Mouse (Mus musculus) heart, postnatal 14 days (tissue): ENCODE measurements at regions not wholly inside any gene's neighbourhood (a gene's known extent, or its start where the extent isn't known, plus 50 kb on each side); places are given as distances from the start of the nearest gene placed in this dataset.
A peak's percentile ranks its signal among the peaks of the same experiment; 100 is the strongest.

Experiments
- DNase-seq, 2 experiments: peaks; one replicate each; pipeline ENCODE4 v3.0.0; 2021 to 2022
- intact Hi-C: fragments of 180-260 bp; cut with DNase I; formaldehyde crosslinking; loops from one replicate; pipeline ENCODE4 v1.15.1; 2025

DNA sequence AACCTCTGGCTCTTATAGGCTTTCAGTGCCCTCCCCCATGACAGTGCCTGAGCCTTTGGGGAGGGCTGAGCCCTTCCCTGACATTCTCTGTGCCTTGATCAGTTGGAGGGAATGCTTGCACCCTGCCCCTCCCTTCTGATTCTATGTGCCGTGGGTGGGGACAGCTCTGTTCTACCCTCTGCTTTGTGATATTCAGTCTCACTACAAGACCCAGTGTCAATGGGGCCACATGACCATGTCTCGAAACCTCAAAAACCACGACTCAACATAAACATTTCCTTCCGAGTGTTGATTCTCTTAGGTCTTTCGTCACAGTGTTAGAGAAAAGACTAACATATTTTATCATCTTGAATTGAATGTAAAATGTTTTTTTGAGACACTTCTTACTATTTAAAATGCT is 188.3 kb upstream of the Zfp507 start:
- no peak for DNase-seq
- intact Hi-C loops, result no loop called here

GRCm38 (mm10) chr7:35989456-35989855 is 186.7 kb upstream of the Zfp507 start:
- intact Hi-C loops, result no loop called here
- no peak for DNase-seq

DNA sequence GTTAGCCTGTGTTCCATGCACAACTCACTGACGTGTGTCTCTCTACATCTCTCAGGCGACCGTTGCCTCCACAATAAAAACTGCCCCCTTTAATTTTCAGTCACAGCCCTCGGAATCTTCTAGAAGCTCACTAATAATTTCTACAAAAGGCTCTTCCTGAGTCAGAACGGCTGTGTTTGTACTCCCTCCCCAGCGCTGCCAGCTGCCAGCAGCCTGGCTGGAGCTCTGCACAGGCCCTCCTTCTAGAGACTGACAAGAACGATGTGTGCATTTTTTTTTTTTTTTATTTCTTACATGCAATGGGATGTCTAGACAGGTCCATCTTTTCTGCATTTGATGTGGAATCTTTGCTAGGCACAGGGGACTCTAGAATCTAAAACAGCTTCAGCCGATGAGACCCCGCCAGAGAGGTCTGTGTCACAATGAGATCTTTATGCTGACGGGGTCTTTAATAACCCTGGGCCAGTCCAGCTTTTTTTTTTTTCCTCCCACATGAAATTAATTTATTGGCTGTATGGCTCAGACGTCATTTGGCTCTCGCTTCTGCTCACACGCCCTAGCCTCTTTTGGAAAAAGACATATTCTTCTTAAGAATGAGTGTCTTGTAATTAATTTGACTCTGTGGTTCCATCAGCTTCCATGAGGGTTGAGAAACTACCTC is 185.8 kb upstream of the Zfp507 start:
- no peak for DNase-seq
- intact Hi-C loops, result no loop called here

DNA sequence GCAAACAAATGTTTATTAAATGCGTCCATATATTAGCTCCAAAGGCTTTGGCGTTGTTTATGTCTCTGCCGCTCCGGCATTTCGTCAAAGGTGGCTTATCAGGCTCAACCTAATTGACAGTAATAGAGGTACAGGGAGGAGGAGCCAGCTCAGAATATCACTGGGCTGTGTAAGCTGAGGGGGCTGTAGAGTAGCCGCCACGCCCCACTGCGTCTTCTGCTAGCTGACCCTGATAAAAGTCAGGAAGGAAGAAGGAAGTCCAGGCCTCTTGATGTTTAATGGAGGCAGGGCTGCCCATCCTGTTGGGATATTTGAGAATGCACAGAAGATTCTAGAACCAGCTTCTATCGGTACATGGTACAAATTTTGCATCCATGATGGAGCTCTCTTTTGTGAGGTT is 175.2 kb upstream of the Zfp507 start:
- intact Hi-C loops, result no loop called here
- no peak for DNase-seq

DNA sequence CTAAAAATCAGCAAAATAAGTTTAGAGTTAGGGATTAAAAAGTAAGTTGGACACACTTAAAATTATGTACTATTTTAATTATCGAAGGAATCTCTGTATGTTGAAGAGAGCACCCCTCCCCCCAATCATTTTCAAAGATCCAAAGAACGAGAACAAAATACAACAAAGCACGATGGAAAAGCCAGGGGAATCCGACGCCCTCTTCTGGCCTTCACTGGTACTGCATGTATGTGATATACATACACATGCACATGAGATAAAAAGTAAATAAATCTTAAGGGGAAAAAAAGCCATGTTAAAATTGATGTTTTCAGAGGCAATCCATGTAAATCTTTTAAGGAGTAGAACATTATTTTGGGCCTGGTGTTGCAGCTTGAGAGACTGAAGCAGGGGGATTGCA is 155.9 kb upstream of the Zfp507 start:
- no peak for DNase-seq
- intact Hi-C loops, result no loop called here

- DNase-seq, result no peak
- intact Hi-C loops, result no loop called here
These were observed 155.2 kb upstream of the Zfp507 start for GRCm38 (mm10) chr7:35958052-35958451.

DNA sequence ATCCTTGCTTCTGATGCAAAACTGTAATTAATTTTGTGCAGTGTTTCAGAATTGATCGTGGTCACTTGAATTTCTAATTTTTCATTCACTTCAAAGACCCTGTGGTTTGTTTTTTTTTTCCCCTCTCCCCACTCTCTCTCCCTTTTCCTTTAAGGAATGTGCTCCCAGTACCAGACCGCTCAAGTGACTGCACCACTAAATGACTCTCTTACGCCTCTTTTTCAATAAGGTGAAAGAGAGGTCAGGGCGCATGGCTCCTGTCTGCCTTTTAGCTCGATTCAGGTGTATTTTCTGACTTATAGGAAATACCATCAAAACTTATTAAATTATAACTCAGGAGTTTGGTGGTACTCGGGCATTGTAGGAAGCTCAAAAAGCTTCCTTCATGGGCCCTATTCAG is 146.0 kb upstream of the Zfp507 start:
- DNase-seq, result no peak
- intact Hi-C loops, result no loop called here

GRCm38 (mm10) chr7:35948389-35948788 is 145.6 kb upstream of the Zfp507 start:
- no peak for DNase-seq
- intact Hi-C loops, result no loop called here

GRCm38 (mm10) chr7:35941086-35941485 is 138.3 kb upstream of the Zfp507 start:
- DNase-seq, result no peak
- intact Hi-C loops, result no loop called here

DNA sequence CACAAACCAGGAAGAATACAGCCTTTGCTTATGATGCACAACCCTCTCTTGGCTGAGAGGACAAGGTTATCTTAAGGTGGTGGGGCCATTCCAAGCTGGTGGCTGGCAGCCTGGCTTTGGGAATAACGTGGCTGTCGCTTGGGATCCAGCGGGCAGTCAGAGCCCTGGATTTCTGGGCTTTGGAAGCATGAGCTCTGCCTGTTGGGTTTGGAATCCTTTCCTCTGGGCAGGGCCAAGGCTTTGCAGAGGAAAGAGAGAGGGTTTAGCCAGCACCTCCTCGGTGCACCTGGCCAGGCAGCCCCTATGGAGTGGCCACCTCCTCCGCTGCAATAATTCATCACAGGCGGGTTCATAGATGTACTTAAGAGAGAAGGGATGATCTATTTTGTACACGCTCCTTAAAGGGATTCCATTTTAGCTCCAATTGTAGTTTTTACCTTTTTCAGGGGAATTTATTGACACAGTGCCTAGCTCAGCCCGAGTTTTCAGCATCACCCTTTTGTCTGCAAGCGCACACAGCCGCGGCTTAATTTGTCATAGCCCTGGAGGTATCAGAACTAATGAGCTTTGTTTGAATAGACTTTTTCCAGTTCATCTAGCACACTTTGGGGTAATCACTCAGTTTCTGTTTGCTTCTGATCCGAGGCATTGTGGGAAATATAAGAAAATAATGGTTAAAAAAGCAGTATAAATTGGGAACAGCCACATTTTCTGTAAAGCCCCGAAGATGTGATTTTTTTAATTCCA is 135.5 kb upstream of the Zfp507 start:
- no peak for DNase-seq
- intact Hi-C loops, result no loop called here

DNA sequence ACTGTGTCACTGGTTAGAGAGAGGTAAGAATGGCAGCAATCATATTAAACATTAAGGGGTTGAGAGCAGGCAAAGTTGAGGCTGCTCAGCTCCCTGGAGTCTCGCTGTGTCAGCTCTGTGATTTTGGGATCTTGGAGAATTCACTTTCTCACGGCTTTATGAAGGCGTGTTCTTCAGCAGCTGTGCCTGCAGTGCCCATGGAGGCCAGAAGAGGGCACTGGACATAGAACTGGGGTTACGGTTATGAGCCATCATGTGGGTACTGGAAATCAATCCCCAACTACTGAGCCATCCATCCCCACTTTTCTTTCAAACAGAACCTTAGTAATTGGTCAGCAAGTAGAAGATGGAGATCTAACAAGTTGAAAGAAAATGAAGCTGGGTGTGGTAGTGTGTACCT is 123.9 kb upstream of the Zfp507 start:
- DNase-seq, result no peak
- intact Hi-C loops, result no loop called here

DNA sequence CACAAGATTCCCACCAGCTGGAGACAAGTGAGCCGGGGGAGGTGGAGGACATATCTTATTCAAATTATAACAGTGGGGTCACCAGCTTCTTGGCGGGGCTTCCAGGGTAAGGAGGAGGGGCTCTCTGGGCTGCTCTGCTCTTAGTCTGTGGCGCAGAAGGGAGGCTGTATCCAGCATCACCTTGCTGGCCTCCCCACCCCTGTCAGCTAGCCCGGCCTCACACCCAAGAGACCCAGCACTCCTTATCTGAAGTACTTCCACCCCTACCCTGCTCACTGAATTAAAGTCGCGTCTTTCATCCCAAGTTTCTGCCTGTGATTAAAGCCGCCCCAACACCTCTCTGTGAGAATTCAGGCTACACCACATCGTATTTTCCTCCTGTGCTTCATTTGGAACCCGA is 119.8 kb upstream of the Zfp507 start:
- DNase-seq, result no peak
- intact Hi-C loops, result no loop called here

DNA sequence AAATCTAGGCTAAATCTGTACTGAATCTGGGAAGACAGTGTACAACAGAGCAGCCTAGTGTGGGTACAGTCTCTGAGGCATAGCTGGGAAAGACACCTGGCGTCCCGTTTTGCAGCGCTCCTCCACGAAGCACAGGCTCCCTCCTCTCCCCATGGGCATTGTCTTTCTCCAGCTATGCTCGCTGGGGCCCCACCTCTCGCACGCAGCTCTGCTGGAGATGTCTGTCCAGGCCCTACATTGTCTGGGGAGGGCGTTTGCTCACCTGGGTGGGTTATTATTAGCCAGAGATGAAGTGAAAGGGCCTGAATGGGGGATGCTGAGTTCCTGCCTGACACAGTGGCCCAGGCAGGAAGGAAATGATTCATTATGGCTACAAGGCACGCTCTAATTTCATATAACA is 118.1 kb upstream of the Zfp507 start:
- intact Hi-C loops, result no loop called here
- no peak for DNase-seq

- intact Hi-C loops, result no loop called here
- DNase-seq, result peak; percentile 48 to 60
These were observed 117.4 kb upstream of the Zfp507 start for GRCm38 (mm10) chr7:35920194-35920609.

DNA sequence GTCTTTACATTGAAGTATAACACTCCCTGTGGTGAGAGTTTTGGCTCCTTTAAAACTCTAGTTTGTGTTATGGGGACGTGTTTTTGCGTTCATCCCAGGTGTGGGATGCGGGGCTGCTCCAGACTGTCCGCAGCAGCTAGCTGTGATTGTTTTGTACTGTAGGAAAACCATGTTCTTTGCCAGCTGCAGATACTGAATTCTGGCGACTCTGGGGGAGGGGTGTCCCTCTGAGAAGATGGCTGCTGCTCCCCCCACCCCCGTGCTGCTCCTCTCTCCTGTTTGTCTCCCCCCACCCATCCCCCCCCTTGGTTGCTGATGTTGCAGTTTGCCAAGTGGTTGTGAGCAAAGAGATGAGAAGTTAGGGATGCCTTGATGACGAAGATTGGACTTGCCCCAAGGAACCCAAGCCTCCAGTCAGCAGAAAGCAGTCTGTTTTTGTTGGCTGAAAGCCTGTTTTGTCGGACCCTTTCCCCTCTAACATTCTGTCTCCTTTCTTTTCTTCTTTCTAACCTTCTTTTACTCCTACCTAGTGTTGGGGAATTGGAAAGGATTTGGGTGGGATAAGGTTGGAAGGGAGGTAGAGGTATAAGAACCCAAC is 107.4 kb upstream of the Zfp507 start:
- intact Hi-C loops, result no loop called here
- DNase-seq, result no peak

- intact Hi-C loops, result loop anchor here (2.0 to 10.0 kb wide), 4 partner anchors 173 to 1455 kb away; no protein-coding TSS in a partner anchor
- peak; percentile 77 to 84 for DNase-seq
These were observed 99.2 kb upstream of the Zfp507 start for GRCm38 (mm10) chr7:35901942-35902381.

GRCm38 (mm10) chr7:35898701-35899445 is 96.1 kb upstream of the Zfp507 start:
- no peak for DNase-seq
- intact Hi-C loops, result no loop called here

GRCm38 (mm10) chr7:35893292-35893691 is 90.5 kb upstream of the Zfp507 start:
- DNase-seq, result no peak
- intact Hi-C loops, result no loop called here

- intact Hi-C loops, result no loop called here
- no peak for DNase-seq
These were observed 83.2 kb upstream of the Zfp507 start for GRCm38 (mm10) chr7:35886051-35886450.

GRCm38 (mm10) chr7:35879755-35880304 is 77.0 kb upstream of the Zfp507 start:
- peak; percentile 74 to 83 for DNase-seq
- intact Hi-C loops, result loop anchor here (2.0 kb wide), 1 partner anchor 1481 kb away; no protein-coding TSS in a partner anchor

DNA sequence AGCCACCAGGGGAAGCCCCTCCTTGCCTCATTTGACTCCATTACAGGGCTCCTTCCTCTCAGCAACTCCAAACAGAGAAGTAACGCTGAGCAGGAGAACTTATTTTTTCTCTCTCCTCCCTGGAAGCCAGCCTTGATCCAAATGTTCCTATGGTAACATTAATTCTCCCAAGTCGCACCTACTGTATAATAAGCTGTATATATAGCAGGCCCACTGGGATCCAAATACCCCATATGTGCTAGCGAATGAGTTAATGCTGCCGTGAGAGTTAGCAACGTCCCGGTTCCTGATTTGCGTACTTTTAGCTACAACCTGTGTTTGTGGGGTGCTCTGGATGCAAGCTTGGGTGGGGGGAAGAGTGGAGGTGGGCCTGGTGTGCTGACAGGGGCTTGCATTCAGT is 75.4 kb upstream of the Zfp507 start:
- DNase-seq, result no peak
- intact Hi-C loops, result no loop called here
